Mouse (Mus musculus) heart, embryonic 10.5 days (tissue): ENCODE measurements around the gene Ifnz. TPM values are rescaled to one million over a fixed set of nuclear protein-coding genes. Genes with fewer than 3 reads are reported as not detected.
"Not testable (repeated sequence)": the region's sequence is repeated elsewhere in the genome, so short reads cannot be mapped to it uniquely, and the experiment has no call there.

Experiments used
- DNase-seq: peaks from one replicate; pipeline ENCODE4 v3.0.0-alpha.2; 2017; ENCODE audit warnings: low spot score
- H3K27ac ChIP-seq: fragments of 300-500 bp; sonication (generic); 2 replicates; pipeline ENCODE4 v1.5.1; 2016; ENCODE audit warnings: mild to moderate bottlenecking
- H3K27me3 ChIP-seq: fragments of 300-500 bp; sonication (generic); 2 replicates; pipeline ENCODE4 v1.6.1; 2016; ENCODE audit warnings: mild to moderate bottlenecking; ENCODE audit not compliant: poor library complexity, insufficient read depth, severe bottlenecking
- H3K36me3 ChIP-seq: fragments of 300-500 bp; sonication (generic); 2 replicates; pipeline ENCODE4 v1.6.1; 2016; ENCODE audit warnings: mild to moderate bottlenecking, moderate library complexity
- H3K4me1 ChIP-seq: fragments of 300-500 bp; sonication (generic); 2 replicates; pipeline ENCODE4 v1.6.1; 2016; ENCODE audit warnings: mild to moderate bottlenecking
- H3K4me3 ChIP-seq: fragments of 300-500 bp; sonication (generic); 2 replicates; pipeline ENCODE4 v1.5.1; 2016; ENCODE audit warnings: mild to moderate bottlenecking, moderate library complexity
- H3K9me3 ChIP-seq: fragments of 300-500 bp; sonication (generic); 2 replicates; pipeline ENCODE4 v1.6.1; 2016; ENCODE audit warnings: mild to moderate bottlenecking, moderate library complexity
- WGBS: fragments of 180-500 bp; shearing (Covaris S2); methylation state at CpG from one replicate; pipeline ENCODE4 v1.1.7; 2016; 5-methylcytosine and 5-hydroxymethylcytosine counted together
- polyA plus RNA-seq: library from polyadenylated mRNA; unstranded; fragments of >200 nt; fragmentation: Nextera tagmentation; extraction: Ambion mirVana; gene quantifications from 2 replicates; pipeline ENCODE4 v1.2.1, GENCODE M21; 2016

The Ifnz gene
- 0.21 TPM in 1 of 2 replicates, not detected in the other for polyA plus RNA-seq

GRCm38 (mm10) chr4:88781831-88782230 lies at the start of gene Ifnz:
TSS of gene Ifnz (plus strand) at chr4:88782131.
- not testable (repeated sequence) for H3K36me3 ChIP-seq, H3K27me3 ChIP-seq, H3K27ac ChIP-seq, DNase-seq, H3K4me1 ChIP-seq, H3K9me3 ChIP-seq, H3K4me3 ChIP-seq
- WGBS, result 19% methylated on average over 4 of the region's 7 CpGs

- WGBS, result 5% methylated on average over 2 of the region's 2 CpGs
- H3K9me3 ChIP-seq, result no peaks in the 10 kb centered on the region
- H3K36me3 ChIP-seq, result no peaks in the 10 kb centered on the region
- no peaks in the 10 kb centered on the region for H3K4me1 ChIP-seq
- H3K4me3 ChIP-seq, result no peak overlapping the region
- H3K27ac ChIP-seq, result no peak overlapping the region
- H3K27me3 ChIP-seq, result no peaks in the 10 kb centered on the region
- DNase-seq, result peak; percentile 82
These were observed 43.5 kb upstream of the Ifnz start for GRCm38 (mm10) chr4:88738480-88738879.

- 83% methylated on average over 6 of the region's 6 CpGs for WGBS
- Histone ChIP-seq H3K27me3 (no peaks in the 10 kb centered on the region), H3K9me3 (no peaks in the 10 kb centered on the region), H3K4me3 (no peak overlapping the region), H3K4me1 (no peaks in the 10 kb centered on the region), H3K27ac (no peak overlapping the region), H3K36me3 (no peaks in the 10 kb centered on the region)
- DNase-seq, result no peak
These were observed 42.9 kb upstream of the Ifnz start for GRCm38 (mm10) chr4:88739036-88739435.

GRCm38 (mm10) chr4:88741426-88741825 lies 40.5 kb upstream of the Ifnz start:
- H3K36me3 ChIP-seq, result no peaks in the 10 kb centered on the region
- no peaks in the 10 kb centered on the region for H3K4me1 ChIP-seq
- H3K27ac ChIP-seq, result no peak overlapping the region
- H3K27me3 ChIP-seq, result no peaks in the 10 kb centered on the region
- H3K4me3 ChIP-seq, result no peak overlapping the region
- WGBS, result 79% methylated on average over 4 of the region's 4 CpGs
- no peak for DNase-seq
- no peaks in the 10 kb centered on the region for H3K9me3 ChIP-seq

GRCm38 (mm10) chr4:88742771-88743371 lies 39.1 kb upstream of the Ifnz start:
- no peaks in the 10 kb centered on the region for H3K4me1 ChIP-seq
- no peaks in the 10 kb centered on the region for H3K36me3 ChIP-seq
- H3K4me3 ChIP-seq, result no peak overlapping the region
- no peaks in the 10 kb centered on the region for H3K9me3 ChIP-seq
- no peak overlapping the region for H3K27ac ChIP-seq
- 76% methylated on average over 7 of the region's 7 CpGs for WGBS
- DNase-seq, result no peak
- no peaks in the 10 kb centered on the region for H3K27me3 ChIP-seq

GRCm38 (mm10) chr4:88744207-88744606 lies 37.7 kb upstream of the Ifnz start:
- no peaks in the 10 kb centered on the region for H3K36me3 ChIP-seq
- no peak overlapping the region for H3K4me3 ChIP-seq
- H3K27me3 ChIP-seq, result no peaks in the 10 kb centered on the region
- 68% methylated on average over 3 of the region's 3 CpGs for WGBS
- DNase-seq, result no peak
- H3K27ac ChIP-seq, result no peak overlapping the region
- no peaks in the 10 kb centered on the region for H3K4me1 ChIP-seq
- H3K9me3 ChIP-seq, result no peaks in the 10 kb centered on the region

GRCm38 (mm10) chr4:88749926-88750325 lies 32.0 kb upstream of the Ifnz start:
- no peak overlapping the region for H3K4me3 ChIP-seq
- H3K36me3 ChIP-seq, result no peaks in the 10 kb centered on the region
- no peaks in the 10 kb centered on the region for H3K4me1 ChIP-seq
- DNase-seq, result no peak
- no peaks in the 10 kb centered on the region for H3K9me3 ChIP-seq
- WGBS, result 56% methylated on average over 6 of the region's 6 CpGs
- no peaks in the 10 kb centered on the region for H3K27me3 ChIP-seq
- H3K27ac ChIP-seq, result no peak overlapping the region

- WGBS, result 63% methylated on average over 15 of the region's 15 CpGs
- H3K9me3 ChIP-seq, DNase-seq, H3K27ac ChIP-seq, H3K36me3 ChIP-seq, H3K4me3 ChIP-seq, H3K4me1 ChIP-seq, H3K27me3 ChIP-seq: not testable (repeated sequence)
These were observed 27.1 kb upstream of the Ifnz start, which contains the start of gene Gm13271 for GRCm38 (mm10) chr4:88754818-88755340. TSS of gene Gm13271 (plus strand) at chr4:88754868.

- not testable (repeated sequence) for H3K27me3 ChIP-seq, H3K36me3 ChIP-seq, H3K9me3 ChIP-seq, H3K4me1 ChIP-seq
- H3K27ac ChIP-seq, result peak overlapping the region; percentile 88
- peak overlapping the region; percentile 64 for H3K4me3 ChIP-seq
- WGBS, result 11% methylated on average over 29 of the region's 31 CpGs
- peak; percentile 78 for DNase-seq
These were observed 25.1 kb upstream of the Ifnz start for GRCm38 (mm10) chr4:88756581-88757513.

- WGBS, result 1% methylated on average over 20 of the region's 21 CpGs
These were observed 24.3 kb upstream of the Ifnz start for GRCm38 (mm10) chr4:88757628-88758031.

GRCm38 (mm10) chr4:88758751-88759150 lies 23.2 kb upstream of the Ifnz start:
- H3K9me3 ChIP-seq, DNase-seq, H3K27ac ChIP-seq, H3K27me3 ChIP-seq, H3K4me1 ChIP-seq, H3K36me3 ChIP-seq, H3K4me3 ChIP-seq: not testable (repeated sequence)
- WGBS, result 79% methylated on average over 9 of the region's 9 CpGs

More at GRCm38 (mm10) chr4:88757628-88758031, 24.3 kb upstream of the Ifnz start:
- H3K4me1 ChIP-seq, H3K36me3 ChIP-seq, H3K9me3 ChIP-seq, H3K27me3 ChIP-seq: not testable (repeated sequence)
- peak; percentile 93 for DNase-seq
- peak overlapping the region; percentile 88 for H3K27ac ChIP-seq
- H3K4me3 ChIP-seq, result peak overlapping the region; percentile 64

- not testable (repeated sequence) for H3K27ac ChIP-seq, H3K27me3 ChIP-seq, H3K4me1 ChIP-seq, H3K36me3 ChIP-seq, DNase-seq, H3K9me3 ChIP-seq
- 16% methylated on average over 10 of the region's 14 CpGs for WGBS
- H3K4me3 ChIP-seq, result peak within 1 kb of the TSS; percentile 44
These were observed 22.2 kb upstream of the Ifnz start, which contains the start of gene Gm13283 for GRCm38 (mm10) chr4:88759610-88760268. TSS of gene Gm13283 (plus strand) at chr4:88760119.

GRCm38 (mm10) chr4:88760431-88760830 lies 21.5 kb upstream of the Ifnz start:
- WGBS, result under 1% methylated on average over 23 of the region's 28 CpGs
- not testable (repeated sequence) for H3K36me3 ChIP-seq, H3K4me1 ChIP-seq, H3K27me3 ChIP-seq, H3K27ac ChIP-seq, H3K9me3 ChIP-seq
- H3K4me3 ChIP-seq, result peak overlapping the region; percentile 44
- peak; percentile 83 for DNase-seq
